Mouse (Mus musculus) granulocyte monocyte progenitor cell, adult 5-6 weeks (primary cell): ENCODE measurements around the gene Cipc. TPM values are rescaled to one million over a fixed set of nuclear protein-coding genes. Genes with fewer than 3 reads are reported as not detected.
A peak's percentile ranks its signal among the peaks of the same experiment; 100 is the strongest.

ENCODE experiments used
- ATAC-seq: replicated peaks from 2 replicates; pipeline ENCODE4 v1.8.0; 2016; ENCODE audit warnings: mild to moderate bottlenecking, moderate TSS enrichment, inconsistent platforms; ENCODE audit not compliant: poor library complexity, severe bottlenecking
- total RNA-seq, 2 experiments: library from RNA; stranded (forward) in 1 of 2; stranded (reverse) in 1 of 2; fragments of 200-712, 200-1000 nt in 1 of 2; fragments of >200 nt in 1 of 2; fragmentation: Nextera tagmentation in 1 of 2; gene quantifications; 2 replicates each; pipeline ENCODE4 v1.2.3; 2014 to 2017

Gene Cipc
- total RNA-seq, 2 experiments from 2014 or later, result 18.5 to 32.3 TPM

DNA sequence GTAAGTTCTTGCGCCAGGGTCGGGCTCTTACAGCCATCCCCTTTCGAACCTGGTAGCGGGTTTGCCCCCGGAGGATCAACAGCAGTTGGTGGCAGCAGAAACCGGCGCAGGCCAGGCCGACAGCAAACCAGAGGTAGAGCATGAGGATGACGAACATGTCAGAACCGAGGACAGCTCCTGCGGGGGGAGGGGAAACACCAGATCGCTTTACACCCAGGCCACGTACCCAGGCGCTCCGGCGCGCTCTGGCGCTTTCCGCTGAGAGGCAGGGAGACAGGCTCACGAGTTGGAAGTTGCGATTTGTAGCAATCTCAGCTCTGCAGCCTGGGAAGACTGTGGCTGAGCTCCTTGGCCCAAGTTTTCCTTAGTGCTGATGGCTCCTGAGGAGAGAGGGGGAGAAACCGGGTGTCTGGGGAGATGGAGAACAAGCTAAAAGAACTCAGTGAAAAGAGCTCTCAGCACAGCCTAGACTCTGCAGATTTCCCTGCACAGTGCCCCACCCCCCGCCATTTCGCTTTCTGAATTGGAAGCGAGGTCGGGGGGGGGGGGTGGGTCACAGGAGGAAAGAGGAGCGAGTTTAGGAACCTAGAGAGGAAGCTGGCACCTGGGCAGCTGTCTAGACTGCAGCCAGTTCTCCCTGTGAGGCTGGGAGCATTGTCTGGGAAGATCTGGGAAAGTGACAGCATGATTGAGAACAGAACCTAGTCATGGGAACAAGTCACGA is 36.8 kb downstream of the Cipc start:
- ATAC-seq, result peak; percentile 81

DNA sequence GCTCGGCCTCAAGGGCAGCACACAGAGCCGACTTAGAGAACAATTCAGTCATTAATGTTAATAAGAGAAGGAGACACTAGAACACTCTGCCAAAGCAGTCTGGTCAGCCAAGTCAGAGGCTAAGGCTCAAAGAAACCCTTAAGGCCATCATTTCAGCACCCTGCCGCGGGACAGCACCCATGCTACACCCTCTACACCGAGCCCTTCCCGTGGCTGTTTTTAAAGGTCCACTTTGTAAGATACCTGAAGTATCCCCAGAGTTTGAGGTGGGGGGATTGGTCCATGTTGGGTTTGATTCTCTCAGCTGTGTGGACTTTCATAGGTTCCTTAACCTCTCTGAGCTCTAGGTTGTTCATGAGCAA is 37.3 kb downstream of the Cipc start:
- peak; percentile 45; the same call in 1 of the 2 replicates for ATAC-seq

DNA sequence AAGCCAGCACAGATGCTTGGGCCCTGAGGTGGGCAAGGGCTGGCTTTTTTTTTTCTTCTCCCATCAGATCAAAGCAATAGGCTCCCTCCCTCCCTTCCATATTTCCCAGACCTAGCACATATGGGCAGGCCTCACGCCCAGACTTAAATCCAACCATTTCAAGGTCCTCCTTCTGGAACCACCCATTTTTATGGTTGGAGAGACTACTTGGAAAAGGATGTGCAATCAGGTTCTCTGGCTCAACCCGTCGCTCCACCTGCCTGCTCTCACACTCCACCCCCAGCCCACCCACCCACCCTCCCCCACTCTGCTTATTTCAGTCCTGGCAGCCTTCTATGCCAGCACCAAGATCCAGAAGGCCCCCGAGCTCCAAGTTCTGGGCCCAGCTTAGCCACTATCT is 39.7 kb downstream of the Cipc start:
- ATAC-seq, result no peak

DNA sequence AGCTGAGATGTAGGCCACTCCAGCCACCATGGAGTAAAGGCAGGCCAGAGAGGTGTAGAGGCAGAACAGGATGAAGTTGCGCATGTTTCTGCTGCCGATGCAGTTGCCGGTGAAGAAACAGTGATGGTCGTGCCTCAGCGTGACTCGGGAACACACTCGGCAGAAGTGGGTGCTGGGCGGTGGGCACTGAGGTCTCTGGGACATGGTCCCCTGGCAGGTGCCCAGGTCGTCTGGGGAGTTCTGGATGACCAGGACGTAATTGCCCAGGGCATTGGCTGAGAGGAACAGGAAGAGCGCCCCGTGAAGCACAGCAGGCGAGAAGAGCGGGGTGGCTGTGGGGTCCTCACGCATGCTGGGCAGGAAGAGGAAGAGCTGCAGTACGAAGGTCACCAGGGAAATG is 41.4 kb downstream of the Cipc start:
- no peak for ATAC-seq

DNA sequence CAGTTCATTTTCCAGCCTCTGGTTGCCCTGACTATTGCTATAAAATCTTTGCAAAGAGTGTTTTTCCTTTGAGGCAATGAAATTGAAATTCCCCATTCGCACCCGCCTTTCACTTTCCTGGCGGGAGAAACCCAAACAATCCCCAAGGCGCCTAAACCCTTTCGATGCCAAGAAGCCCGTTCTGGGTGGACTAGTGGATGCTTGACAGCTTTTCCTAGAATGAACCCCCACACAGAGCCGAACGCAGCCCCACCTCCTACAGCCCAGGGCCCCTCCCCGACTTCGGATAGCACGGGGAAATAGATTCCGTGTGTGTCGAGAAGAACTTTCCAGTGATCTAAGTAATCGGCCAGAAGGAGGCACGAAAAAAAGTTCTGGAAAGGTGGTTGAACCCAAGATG is 42.5 kb downstream of the Cipc start:
- no peak for ATAC-seq

DNA sequence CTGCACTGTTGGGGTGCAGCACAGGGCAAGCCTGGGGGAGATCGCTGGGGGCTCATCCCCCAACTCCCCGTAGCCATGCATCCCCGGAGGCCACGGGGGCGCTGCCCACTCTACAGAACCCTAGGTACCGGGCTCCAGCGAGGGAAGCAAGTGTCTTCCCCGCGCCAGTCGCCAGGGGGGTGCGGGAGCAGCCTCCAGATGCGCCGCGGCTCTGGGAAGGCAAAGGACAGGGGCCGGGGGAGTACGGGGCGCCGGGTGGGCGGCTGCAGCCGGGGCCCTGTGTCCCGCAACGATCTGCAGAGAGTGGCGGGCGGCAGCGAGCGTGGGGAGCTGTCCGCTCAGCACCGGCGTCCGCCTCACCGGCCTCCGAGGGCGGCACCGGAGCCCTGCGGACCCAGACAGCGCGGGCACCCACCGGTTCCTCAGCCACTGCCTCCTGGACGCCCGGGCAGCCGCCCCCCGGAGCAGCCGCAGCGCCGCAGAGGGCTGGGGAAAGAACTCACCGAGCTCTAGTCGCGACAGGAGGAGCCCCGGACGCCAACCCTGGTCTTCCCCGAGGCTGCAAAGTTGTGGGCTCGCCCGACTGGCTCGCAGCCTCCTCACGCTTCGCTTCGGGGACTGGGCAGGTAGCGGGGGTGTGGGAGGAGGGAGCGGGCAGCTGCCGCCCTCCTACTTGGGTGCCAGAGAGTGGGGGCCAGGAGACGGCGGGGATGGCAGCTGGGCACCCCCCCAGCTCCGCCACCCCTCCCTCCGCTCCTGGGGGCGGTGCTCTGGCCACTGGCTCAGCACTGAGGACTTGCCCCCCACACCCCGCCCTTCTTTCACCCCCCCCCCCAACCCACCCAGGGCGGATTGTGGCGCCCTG is 43.3 kb downstream of the Cipc start, which contains the start of gene Zdhhc22:
Zdhhc22 (minus strand) TSS at position 541 of the 865 bp plus-strand sequence.
- peak; percentile 88 for ATAC-seq

DNA sequence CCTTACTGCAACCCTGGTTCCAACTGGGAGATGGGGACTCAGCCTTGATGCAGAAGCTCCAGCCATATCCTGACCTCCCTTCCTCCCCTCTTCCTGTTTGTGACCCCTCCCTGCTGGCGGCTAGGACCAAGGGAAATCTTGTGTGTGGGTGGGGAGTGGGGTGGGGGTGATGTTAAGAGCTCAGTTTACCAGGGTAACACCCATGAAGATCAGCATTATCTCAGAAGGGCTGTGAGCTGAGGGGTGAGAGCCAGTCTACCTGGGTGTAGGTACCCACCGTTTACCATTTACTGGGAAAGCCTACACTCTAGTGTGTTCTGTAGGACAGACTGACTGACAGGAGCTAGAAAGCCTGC is 43.9 kb downstream of the Cipc start:
- ATAC-seq, result no peak

DNA sequence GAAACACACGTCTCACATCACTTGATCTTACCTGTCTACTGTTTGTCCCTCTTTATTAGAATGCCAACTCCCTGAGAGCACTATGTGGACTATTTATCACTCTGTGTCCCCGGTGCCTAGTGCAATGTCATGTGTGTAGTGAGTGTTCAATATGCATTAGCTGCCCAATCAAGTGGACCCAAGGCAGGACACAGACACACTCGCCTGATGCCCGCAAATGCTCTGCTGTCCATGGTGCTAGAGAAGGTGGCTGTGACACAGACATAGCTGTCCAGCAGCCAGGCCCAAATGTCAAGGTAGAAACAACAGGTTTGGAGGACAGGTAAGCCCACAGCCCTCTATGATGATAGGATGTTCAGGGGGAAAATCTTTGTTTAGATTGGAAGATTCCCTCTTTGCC is 47.3 kb downstream of the Cipc start:
- ATAC-seq, result no peak

DNA sequence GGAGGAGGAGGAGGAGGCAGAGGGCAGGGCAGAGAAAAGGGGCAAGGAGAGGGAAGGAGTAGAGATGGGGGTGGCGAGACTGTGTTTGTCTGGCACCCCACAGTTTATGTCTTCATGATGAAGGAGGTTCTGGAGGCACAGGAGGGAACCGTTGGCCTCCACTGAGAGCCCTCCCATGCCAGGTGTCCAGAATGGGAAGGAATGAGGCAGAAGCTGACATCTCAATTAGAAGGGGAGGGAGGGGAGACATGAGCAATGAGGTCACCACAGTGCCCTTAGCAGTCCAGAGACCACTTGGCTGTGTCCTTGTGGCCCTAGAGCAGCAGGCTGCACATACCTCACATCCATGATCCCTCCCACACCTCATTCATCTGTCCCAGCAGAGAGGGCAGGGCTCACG is 47.9 kb downstream of the Cipc start:
- ATAC-seq, result no peak

DNA sequence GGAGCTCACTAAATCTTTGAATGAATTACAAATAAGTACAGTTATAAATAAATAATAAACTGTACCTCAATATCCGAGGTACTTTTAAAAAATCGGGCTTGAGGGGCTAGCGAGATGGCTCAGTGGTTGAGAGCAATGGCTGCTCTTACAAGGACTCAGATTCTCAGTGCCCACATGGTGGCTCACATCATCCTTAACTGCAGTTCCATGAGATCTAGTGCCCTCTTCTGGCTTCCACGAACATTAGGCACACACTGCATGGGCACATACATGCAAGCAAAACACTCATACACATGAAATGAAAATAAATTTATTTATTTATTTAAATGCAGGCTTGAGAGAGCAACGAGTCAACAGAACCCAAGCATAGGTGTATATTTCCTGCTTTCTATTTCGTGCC is 49.1 kb downstream of the Cipc start:
- ATAC-seq, result no peak

DNA sequence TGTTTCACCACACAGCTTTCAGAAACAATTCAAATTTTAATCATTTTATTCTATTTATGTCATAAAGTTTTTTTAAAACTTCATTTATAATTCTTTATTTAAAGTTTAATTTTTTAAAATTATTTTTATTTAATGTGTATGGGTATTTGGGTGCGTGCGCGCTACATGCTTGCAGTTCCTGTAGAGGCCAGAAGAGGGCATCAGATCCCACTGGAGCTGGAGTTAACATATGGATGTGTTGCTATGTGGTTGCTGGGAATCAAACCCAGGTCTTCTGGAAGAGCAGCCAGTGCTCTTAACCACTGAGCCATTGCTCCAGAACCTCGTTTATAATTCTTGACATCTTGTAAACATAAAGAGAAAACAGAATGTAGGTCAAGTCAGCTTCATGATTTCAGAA is 51.9 kb downstream of the Cipc start:
- ATAC-seq, result no peak

DNA sequence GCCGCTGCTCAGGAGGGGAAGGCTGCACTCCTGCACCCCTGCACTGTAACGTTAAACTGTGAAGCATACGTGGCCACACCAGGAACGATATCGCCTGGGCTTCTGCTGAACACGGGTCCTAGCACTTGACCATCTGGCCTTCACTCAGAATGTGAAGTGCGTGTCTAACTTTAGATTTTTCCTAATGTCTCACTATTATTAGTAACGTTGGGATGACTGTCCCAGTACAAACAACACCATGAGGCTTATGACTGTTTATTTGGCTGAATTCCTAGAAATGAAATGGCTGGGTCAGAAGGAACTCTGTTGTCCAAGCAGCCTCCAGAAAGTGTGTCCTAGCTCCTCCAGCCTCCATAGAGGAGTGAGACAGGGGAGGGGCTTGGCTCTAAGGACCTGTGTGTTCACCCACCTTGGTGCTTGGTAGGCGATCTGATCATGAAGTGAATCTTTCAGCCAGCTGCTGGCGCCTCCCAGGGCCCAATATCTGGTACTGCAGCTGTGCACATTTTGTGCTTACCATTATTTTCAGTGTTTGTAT is 52.5 kb downstream of the Cipc start:
- no peak for ATAC-seq

DNA sequence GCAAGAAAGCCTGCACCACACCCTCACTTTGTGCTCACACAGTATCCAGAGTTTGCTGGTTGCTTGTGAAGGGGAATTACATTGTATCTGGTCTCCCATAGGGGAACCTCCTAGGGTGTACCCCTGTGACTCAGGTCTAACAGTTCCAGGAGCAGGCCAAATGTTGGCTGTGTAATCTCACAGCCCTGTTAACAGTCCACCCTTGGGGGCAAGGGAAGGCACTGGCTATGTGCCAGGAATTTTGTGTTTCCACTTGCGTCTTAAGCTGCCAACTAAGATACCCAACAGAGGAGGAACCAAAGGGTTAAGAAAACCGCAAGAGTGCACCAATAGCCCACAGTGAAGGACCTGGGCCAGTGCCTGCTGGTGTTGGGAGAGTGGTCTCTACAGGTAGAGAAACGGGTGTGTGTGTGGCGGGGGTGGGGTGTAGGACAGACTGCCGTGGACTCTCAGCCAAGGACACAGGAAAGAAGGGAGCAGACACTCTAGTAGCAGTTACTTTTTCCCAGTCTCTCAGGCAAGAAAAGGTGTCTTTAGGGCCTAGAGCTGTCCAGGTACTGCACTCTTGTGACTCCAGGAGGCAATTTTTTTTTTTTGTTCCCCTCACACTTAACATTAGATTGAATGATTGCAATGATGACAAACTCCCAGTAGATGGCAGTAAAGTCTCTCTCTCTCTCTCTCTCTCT is 53.5 kb downstream of the Cipc start:
- ATAC-seq, result 0 out of 2 replicates have a peak, but pooled peaks have one; percentile 42

DNA sequence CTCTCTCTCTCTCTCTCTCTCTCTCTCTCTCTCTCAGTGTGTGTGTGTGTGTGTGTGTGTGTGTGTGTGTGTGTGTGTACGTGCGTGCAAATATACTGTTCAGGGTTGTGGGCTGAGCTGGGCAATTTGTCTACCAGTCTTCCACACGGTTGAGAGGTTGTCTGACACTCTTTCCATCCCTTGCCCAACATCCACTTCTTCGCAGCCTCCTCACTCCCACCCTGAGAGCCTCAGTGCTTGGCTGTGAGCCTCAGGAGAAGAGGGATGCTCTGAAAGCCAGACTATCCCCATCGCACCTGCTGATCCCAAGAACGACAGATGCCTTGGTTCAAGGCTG is 54.0 kb downstream of the Cipc start:
- no peak for ATAC-seq

DNA sequence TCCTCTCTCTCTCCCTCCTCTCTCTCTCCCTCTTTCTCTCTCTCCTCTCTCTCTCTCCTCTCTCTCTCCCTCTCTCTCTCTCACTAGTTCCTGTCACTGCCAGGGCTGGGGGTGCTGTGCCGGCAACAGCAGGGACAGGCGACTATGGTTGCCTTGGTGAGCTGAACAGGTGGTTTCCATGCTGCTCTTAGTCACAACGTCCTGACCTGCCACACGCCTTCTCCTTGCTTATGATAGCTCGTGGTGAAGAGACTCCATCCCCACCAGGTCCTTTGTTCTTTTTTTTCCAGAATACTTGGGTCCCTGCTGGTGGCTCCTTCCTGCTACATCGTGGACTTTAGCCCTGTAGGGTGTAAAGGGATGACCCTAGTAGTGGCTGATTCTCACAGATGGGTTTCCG is 55.4 kb downstream of the Cipc start:
- ATAC-seq, result no peak

DNA sequence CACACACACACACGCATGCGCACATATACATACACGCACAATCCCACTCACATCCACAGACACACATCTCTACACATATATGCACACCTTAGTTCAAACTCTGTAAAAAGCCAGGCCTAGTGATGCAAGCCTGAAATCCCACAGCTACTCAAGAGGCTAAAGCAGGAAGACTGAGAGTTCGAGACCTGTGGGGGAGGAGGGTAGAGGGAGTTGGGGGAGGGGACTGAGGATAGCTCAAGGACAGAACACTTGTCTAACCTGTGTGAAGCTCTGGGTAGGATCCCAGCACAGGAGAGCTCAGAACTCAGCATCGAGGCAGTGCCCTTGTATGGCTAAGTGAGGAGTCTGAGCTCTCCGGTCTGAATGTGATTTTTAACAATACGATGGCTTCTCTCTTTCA is 56.0 kb downstream of the Cipc start:
- no peak for ATAC-seq

DNA sequence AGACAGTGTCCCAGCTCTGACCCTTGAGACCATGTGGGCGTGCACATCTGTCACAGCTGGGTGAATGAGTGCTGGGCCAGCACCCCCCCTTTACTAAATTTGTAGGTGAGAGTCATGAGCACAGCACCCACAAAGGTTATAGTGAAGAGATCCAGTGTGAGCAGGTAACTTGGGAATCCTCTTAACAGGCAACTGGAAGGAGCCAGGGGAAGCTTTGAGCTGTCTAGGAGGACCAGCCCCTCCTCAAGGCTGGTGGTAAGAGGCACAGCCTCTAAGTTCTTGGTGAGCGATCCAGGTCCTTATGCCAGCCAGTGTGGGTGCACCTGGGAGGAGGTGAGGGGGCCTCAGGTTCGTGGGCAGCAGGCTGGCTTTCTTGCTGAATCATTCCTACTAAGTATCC is 56.8 kb downstream of the Cipc start:
- no peak for ATAC-seq

DNA sequence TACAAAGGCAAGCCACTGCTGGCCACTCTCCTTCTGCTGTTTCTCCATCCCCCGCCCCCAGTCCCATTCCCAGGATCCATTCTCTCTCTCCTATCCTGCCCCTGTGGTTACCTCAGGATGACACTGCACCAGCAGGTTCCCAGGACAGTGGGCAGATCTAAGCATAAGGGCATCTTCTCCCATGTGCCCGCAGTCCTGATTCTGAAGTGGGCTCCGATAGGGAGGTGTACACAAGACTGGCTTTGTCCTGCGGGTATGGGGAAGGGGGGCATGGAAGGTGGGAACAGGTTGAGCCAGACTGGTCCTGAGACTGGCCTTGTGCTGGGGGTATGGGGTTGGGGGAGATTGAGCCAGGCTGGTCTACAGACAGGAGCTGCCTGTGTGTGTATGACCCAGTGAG is 57.8 kb downstream of the Cipc start:
- no peak for ATAC-seq
